Mouse (Mus musculus) E14TG2a.4 (cell line): ENCODE measurements at regions not wholly inside any gene's neighbourhood (a gene's known extent, or its start where the extent isn't known, plus 50 kb on each side); places are given as distances from the start of the nearest gene placed in this dataset.

ENCODE experiments used
- CTCF ChIP-seq: conservative IDR thresholded peaks from 2 replicates; pipeline ENCODE4 v1.5.1; 2014; ENCODE audit warnings: low read length
- POU5F1 ChIP-seq: IDR thresholded peaks from 2 replicates; pipeline ENCODE4 v1.6.1; 2014; ENCODE audit warnings: low read length, borderline replicate concordance

DNA sequence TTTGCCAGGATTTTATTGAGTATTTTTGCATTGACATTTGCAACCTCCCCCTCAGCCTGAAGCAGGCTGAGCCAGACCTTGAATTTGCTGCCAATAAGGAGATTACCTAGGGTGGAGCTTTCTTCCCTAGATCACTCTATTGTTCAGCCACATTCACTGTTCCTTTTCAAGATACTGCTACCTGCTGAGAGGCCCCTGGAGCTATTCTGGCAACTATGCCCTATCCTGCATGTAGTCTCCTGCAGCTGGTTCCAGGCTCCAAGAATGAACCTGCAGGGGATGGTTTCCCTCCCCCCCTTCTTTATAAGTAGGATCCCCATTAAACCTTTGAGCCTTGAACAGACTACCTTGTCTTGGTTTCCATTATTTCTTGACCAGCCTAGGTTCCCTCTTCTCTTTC is 455.9 kb downstream of the Pih1d3 start:
- no peak for TF ChIP-seq POU5F1
- no peak for TF ChIP-seq CTCF
